8 mouse cellular contexts compared by ENCODE assay signal in genomic region chr11:101173112-101173511, GRCm38 (mm10). TPM values are rescaled to one million over a fixed set of nuclear protein-coding genes. Genes with fewer than 3 reads are reported as not detected.
DNase-seq lines count a peak whose midpoint lies in the region; ATAC-seq and TF ChIP-seq lines count a peak whose summit lies in the region.

No protein-coding gene starts in this region.

- TF ChIP-seq POLR2A in cortical plate, adult 2 months (IDR thresholded peaks at IDR 0.05; ENCODE audit: extremely low read depth, insufficient read depth, low read length): no peak

- H3K4me1 ChIP-seq in cortical plate, adult 2 months (ENCODE audit: control insufficient read depth, insufficient read depth, low read length): peaks cover 5% of the 10 kb centered on the region
- H3K4me1 ChIP-seq in midbrain, embryonic 14.5 days (ENCODE audit: control insufficient read depth, insufficient read depth, low read length): peaks cover 61% of the 10 kb centered on the region

- DNase-seq in adrenal gland, postnatal 10 days: peak; percentile 74
- DNase-seq in adrenal gland, postnatal 14 days: no peak
- DNase-seq in heart, postnatal 36 days: peak; percentile 54 to 59
- DNase-seq in large intestine, adult 2 months (ENCODE audit: low read depth, low spot score): peak; percentile 65
- no peak for DNase-seq in midbrain, embryonic 14.5 days
- no peak for DNase-seq in thymus, postnatal 0 days (ENCODE audit: low spot score)
- DNase-seq in left cerebral cortex, postnatal 14 days (ENCODE audit: low spot score in 2 of 2): no peak

- no peak for TF ChIP-seq CTCF in cortical plate, adult 2 months (IDR thresholded peaks at IDR 0.05; ENCODE audit: extremely low read depth, insufficient read depth, low read length)

- H3K4me3 ChIP-seq in cortical plate, adult 2 months (ENCODE audit: insufficient read depth, low read length): peak overlapping the region; percentile 22; the same call in 1 of the 2 replicates
- no peak overlapping the region; the same call in 1 of the 2 replicates for H3K4me3 ChIP-seq in midbrain, embryonic 14.5 days (replicated peaks; ENCODE audit: low read depth, low read length)

- H3K4me2 ChIP-seq in midbrain, embryonic 14.5 days (ENCODE audit: low read length): peak overlapping the region; percentile 56

- WGBS in large intestine, adult 2 months: 3% methylated on average over 11 of the region's 11 CpGs
- WGBS in midbrain, embryonic 14.5 days: 7% methylated on average over 11 of the region's 11 CpGs

- H3K27ac ChIP-seq in cortical plate, adult 2 months (ENCODE audit: insufficient read depth, low read length): 0 out of 2 replicates have a peak overlapping the region, but pooled peaks have one; percentile 14
- no peak overlapping the region for H3K27ac ChIP-seq in midbrain, embryonic 14.5 days (replicated peaks; ENCODE audit: low read depth, low read length)

- no peaks in the 10 kb centered on the region for H3K36me3 ChIP-seq in midbrain, embryonic 14.5 days (ENCODE audit: control insufficient read depth, insufficient read depth, low read length)

- intact Hi-C loops in heart, postnatal 36 days (cut with DNase I): loop anchor here (1.0 to 5.0 kb wide), 3 partner anchors 78 to 206 kb away; partner anchors contain the start of genes Coasy and Psmc3ip
- intact Hi-C loops in left cerebral cortex, postnatal 14 days (cut with DNase I): loop anchor here (5.0 to 10.0 kb wide), 2 partner anchors 48 to 76 kb away; partner anchors contain the start of gene Psmc3ip

- H3K9me3 ChIP-seq in midbrain, embryonic 14.5 days (ENCODE audit: control insufficient read depth, low read length): no peaks in the 10 kb centered on the region

- no peak for ATAC-seq in midbrain, embryonic 14.5 days (ENCODE audit: low FRiP score, low TSS enrichment)

- peaks cover 51% of the 10 kb centered on the region for H3K27me3 ChIP-seq in midbrain, embryonic 14.5 days (ENCODE audit: control insufficient read depth, insufficient read depth, low read length)

- H3K9ac ChIP-seq in midbrain, embryonic 14.5 days (replicated peaks; ENCODE audit: low read length): no peak overlapping the region

RNA-seq across cellular contexts. Expression of gene Plekhh3, which starts 2.0 kb away (rescaled TPM):
- 10 to 100 TPM; 26.2 to 40.8 TPM for total RNA-seq in adrenal gland, postnatal 10 days (2021)
- 30.5 and 32.7 TPM in 2 replicates for total RNA-seq in adrenal gland, postnatal 14 days (2021)
- polyA plus RNA-seq in cortical plate, adult 2 months (2012; rRNA removed): 15.1 and 15.8 TPM in 2 replicates
- total RNA-seq in heart, postnatal 36 days (2021): 10 to 100 TPM; 25.0 to 27.7 TPM
- polyA plus RNA-seq in large intestine, adult 2 months (2012; rRNA removed): 22.9 and 31.4 TPM in 2 replicates
- polyA plus RNA-seq in midbrain, embryonic 14.5 days (2014; fragmentation: Nextera tagmentation; extraction: Ambion mirVana): 8.2 and 8.4 TPM in 2 replicates
- polyA plus RNA-seq in thymus, postnatal 0 days (2015; fragmentation: Nextera tagmentation; extraction: Ambion mirVana): 2.4 and 2.8 TPM in 2 replicates
- total RNA-seq in left cerebral cortex, postnatal 14 days (2021): 10 to 100 TPM in 1 of 2 experiments, 1 to 10 TPM in 1; 7.7 to 10.2 TPM

RNA-seq across cellular contexts. Expression of gene Ccr10, which starts 2.1 kb away (rescaled TPM):
- total RNA-seq in adrenal gland, postnatal 10 days (2021): under 1 TPM; 0.78 to 1.00 TPM
- total RNA-seq in adrenal gland, postnatal 14 days (2021): 1.4 and 1.5 TPM in 2 replicates
- polyA plus RNA-seq in cortical plate, adult 2 months (2012; rRNA removed): 0.23 and 0.36 TPM in 2 replicates
- total RNA-seq in heart, postnatal 36 days (2021): under 1 TPM in 1 of 2 experiments, not detected in 1; 0.24 TPM
- 9.2 and 16.9 TPM in 2 replicates for polyA plus RNA-seq in large intestine, adult 2 months (2012; rRNA removed)
- polyA plus RNA-seq in midbrain, embryonic 14.5 days (2014; fragmentation: Nextera tagmentation; extraction: Ambion mirVana): 0.16 TPM in 1 of 2 replicates, not detected in the other
- 1.7 and 1.8 TPM in 2 replicates for polyA plus RNA-seq in thymus, postnatal 0 days (2015; fragmentation: Nextera tagmentation; extraction: Ambion mirVana)
- under 1 TPM; 0.19 to 0.26 TPM for total RNA-seq in left cerebral cortex, postnatal 14 days (2021)

RNA-seq across cellular contexts. Expression of gene Cntnap1, which starts 2.8 kb away (rescaled TPM):
- total RNA-seq in adrenal gland, postnatal 10 days (2021): 10 to 100 TPM; 12.1 to 15.9 TPM
- total RNA-seq in adrenal gland, postnatal 14 days (2021): 10.9 and 13.5 TPM in 2 replicates
- 89.5 and 92.4 TPM in 2 replicates for polyA plus RNA-seq in cortical plate, adult 2 months (2012; rRNA removed)
- 1 to 10 TPM; 1.5 to 1.7 TPM for total RNA-seq in heart, postnatal 36 days (2021)
- 2.4 and 2.6 TPM in 2 replicates for polyA plus RNA-seq in large intestine, adult 2 months (2012; rRNA removed)
- polyA plus RNA-seq in midbrain, embryonic 14.5 days (2014; fragmentation: Nextera tagmentation; extraction: Ambion mirVana): 2.3 and 2.8 TPM in 2 replicates
- 0.32 and 0.53 TPM in 2 replicates for polyA plus RNA-seq in thymus, postnatal 0 days (2015; fragmentation: Nextera tagmentation; extraction: Ambion mirVana)
- total RNA-seq in left cerebral cortex, postnatal 14 days (2021): 100 to 1,000 TPM; 124 to 128 TPM

RNA-seq across cellular contexts. Expression of gene Tubg2, which starts 17.4 kb away (rescaled TPM):
- 1 to 10 TPM; 6.9 to 7.2 TPM for total RNA-seq in adrenal gland, postnatal 10 days (2021)
- 7.2 and 7.9 TPM in 2 replicates for total RNA-seq in adrenal gland, postnatal 14 days (2021)
- polyA plus RNA-seq in cortical plate, adult 2 months (2012; rRNA removed): 57.9 and 61.0 TPM in 2 replicates
- total RNA-seq in heart, postnatal 36 days (2021): 1 to 10 TPM; 3.7 to 3.9 TPM
- polyA plus RNA-seq in large intestine, adult 2 months (2012; rRNA removed): 1.8 and 2.3 TPM in 2 replicates
- 42.2 and 56.0 TPM in 2 replicates for polyA plus RNA-seq in midbrain, embryonic 14.5 days (2014; fragmentation: Nextera tagmentation; extraction: Ambion mirVana)
- polyA plus RNA-seq in thymus, postnatal 0 days (2015; fragmentation: Nextera tagmentation; extraction: Ambion mirVana): 1.5 and 1.6 TPM in 2 replicates
- 10 to 100 TPM; 49.0 to 49.5 TPM for total RNA-seq in left cerebral cortex, postnatal 14 days (2021)

RNA-seq across cellular contexts. Expression of gene Ezh1, which starts 53.2 kb away (rescaled TPM):
- 10 to 100 TPM; 27.9 to 37.9 TPM for total RNA-seq in adrenal gland, postnatal 10 days (2021)
- 28.8 and 37.7 TPM in 2 replicates for total RNA-seq in adrenal gland, postnatal 14 days (2021)
- polyA plus RNA-seq in cortical plate, adult 2 months (2012; rRNA removed): 51.9 and 53.2 TPM in 2 replicates
- total RNA-seq in heart, postnatal 36 days (2021): 10 to 100 TPM; 34.8 to 36.7 TPM
- polyA plus RNA-seq in large intestine, adult 2 months (2012; rRNA removed): 22.1 and 30.6 TPM in 2 replicates
- polyA plus RNA-seq in midbrain, embryonic 14.5 days (2014; fragmentation: Nextera tagmentation; extraction: Ambion mirVana): 25.1 and 25.6 TPM in 2 replicates
- polyA plus RNA-seq in thymus, postnatal 0 days (2015; fragmentation: Nextera tagmentation; extraction: Ambion mirVana): 13.7 and 13.8 TPM in 2 replicates
- total RNA-seq in left cerebral cortex, postnatal 14 days (2021): 10 to 100 TPM; 32.4 TPM

Comparison
In these comparisons a context has a peak if more than half of its experiments do, and no peak if none do; other contexts are left out.
1. DNase-seq: peak in adrenal gland, postnatal 10 days (single experiment), heart, postnatal 36 days (2 of 2) and large intestine, adult 2 months (single experiment); none in adrenal gland, postnatal 14 days (single experiment), midbrain, embryonic 14.5 days (single experiment), thymus, postnatal 0 days (single experiment) and left cerebral cortex, postnatal 14 days (0 of 2).